Mouse (Mus musculus) intestine, postnatal 0 days (tissue): ENCODE measurements around the gene Cbln4. TPM values are rescaled to one million over a fixed set of nuclear protein-coding genes. Genes with fewer than 3 reads are reported as not detected.

Experiments used
- ATAC-seq: fragments of 200-750 bp; cut with Nextera tagmentation; 2 replicates; pipeline ENCODE4 v1.8.0; 2017; ENCODE audit warnings: mild to moderate bottlenecking, moderate TSS enrichment, moderate library complexity
- H3K27ac ChIP-seq: fragments of 300-500 bp; sonication (generic); 2 replicates; pipeline ENCODE4 v1.5.1; 2014; ENCODE audit warnings: mild to moderate bottlenecking, low read depth, low read length, moderate library complexity
- H3K27me3 ChIP-seq: fragments of 300-500 bp; sonication (generic); replicated peaks from 2 replicates; pipeline ENCODE4 v1.6.1; 2014; ENCODE audit warnings: low read length, mixed read lengths; ENCODE audit not compliant: control insufficient read depth, insufficient read depth
- H3K36me3 ChIP-seq: fragments of 300-500 bp; sonication (generic); 2 replicates; pipeline ENCODE4 v1.6.1; 2014; ENCODE audit warnings: mild to moderate bottlenecking, moderate library complexity; ENCODE audit not compliant: control insufficient read depth, insufficient read depth
- H3K4me1 ChIP-seq: fragments of 300-500 bp; sonication (generic); replicated peaks from 2 replicates; pipeline ENCODE4 v1.6.1; 2014; ENCODE audit warnings: antibody characterized with exemption, low read length, mixed read lengths; ENCODE audit not compliant: control insufficient read depth, insufficient read depth
- H3K4me2 ChIP-seq: fragments of 300-500 bp; sonication (generic); replicated peaks from 2 replicates; pipeline ENCODE4 v1.6.1; 2014; ENCODE audit warnings: low read depth, mild to moderate bottlenecking, moderate library complexity
- H3K4me3 ChIP-seq: fragments of 300-500 bp; sonication (generic); 2 replicates; pipeline ENCODE4 v1.5.1; 2014; ENCODE audit warnings: low read depth, low read length
- H3K9ac ChIP-seq: fragments of 300-500 bp; sonication (generic); 2 replicates; pipeline ENCODE4 v1.6.1; 2014; ENCODE audit warnings: mild to moderate bottlenecking, low read depth, low read length
- H3K9me3 ChIP-seq: fragments of 300-500 bp; sonication (generic); 2 replicates; pipeline ENCODE4 v1.6.1; 2016; ENCODE audit warnings: mixed run types; ENCODE audit not compliant: control insufficient read depth
- CTCF ChIP-seq: sonication (generic); IDR thresholded peaks from 2 replicates; pipeline ENCODE4 v1.5.1; 2016; ENCODE audit warnings: low read depth, mild to moderate bottlenecking, control low read depth, antibody characterized with exemption, moderate library complexity
- WGBS: fragments of 180-500 bp; shearing (Covaris S2); extraction: QIAGEN DNeasy Blood & Tissue Kit; methylation state at CpG from one replicate; pipeline ENCODE4 v1.1.7; 2014; 5-methylcytosine and 5-hydroxymethylcytosine counted together
- polyA plus RNA-seq: library from polyadenylated mRNA; unstranded; fragments of >200 nt; fragmentation: Nextera tagmentation; extraction: Ambion mirVana; gene quantifications from 2 replicates; pipeline ENCODE4 v1.2.1, GENCODE M21; 2015

Cbln4 gene
- polyA plus RNA-seq, 1 experiment from 2014 or later: 0.33 TPM

- Histone ChIP-seq H3K9ac (no peak overlapping the region), H3K4me3 (no peak overlapping the region), H3K4me1 (no peaks in the 10 kb centered on the region), H3K36me3 (no peaks in the 10 kb centered on the region), H3K27me3 (no peaks in the 10 kb centered on the region), H3K27ac (no peak overlapping the region), H3K9me3 (no peaks in the 10 kb centered on the region), H3K4me2 (no peak overlapping the region)
- no peak for ATAC-seq
- WGBS: 59% methylated on average over 5 of the region's 5 CpGs
- TF ChIP-seq CTCF: no peak
These were observed 49.0 kb downstream of the Cbln4 start for GRCm38 (mm10) chr2:171994240-171994639.

- no peaks in the 10 kb centered on the region for H3K9me3 ChIP-seq
- H3K36me3 ChIP-seq: no peaks in the 10 kb centered on the region
- H3K27me3 ChIP-seq: no peaks in the 10 kb centered on the region
- H3K27ac ChIP-seq: no peak overlapping the region
- no peak overlapping the region for H3K4me2 ChIP-seq
- H3K4me3 ChIP-seq: no peak overlapping the region
- 38% methylated on average over 6 of the region's 6 CpGs for WGBS
- no peak overlapping the region for H3K9ac ChIP-seq
- H3K4me1 ChIP-seq: no peaks in the 10 kb centered on the region
- ATAC-seq: no peak
- no peak for TF ChIP-seq CTCF
These were observed 56.6 kb downstream of the Cbln4 start for GRCm38 (mm10) chr2:171986686-171987085.

Other genes starting within 250 kb of the Cbln4 start
- not detected in 2 replicates for gene Mc3r, start 205.0 kb upstream of the Cbln4 start, polyA plus RNA-seq